Mouse (Mus musculus) induced T-regulatory cell, adult 2 months (primary cell): Measurements from ENCODE around the gene Tfb2m.

Experiments
- DNase-seq: peaks from one replicate; pipeline ENCODE4 v3.0.0-alpha.2; 2012; ENCODE audit warnings: low read depth

Tfb2m gene

GRCm38 (mm10) chr1:179545768-179546550 lies at the start of gene Tfb2m, which contains the start of gene Cnst:
TSS of gene Tfb2m (minus strand) at chr1:179546267.
TSS of gene Cnst (plus strand) at chr1:179546370.
- peak; percentile 98 for DNase-seq

- peak; percentile 39 for DNase-seq
Measured at GRCm38 (mm10) chr1:179592972-179593371, 46.9 kb upstream of the Tfb2m start.

GRCm38 (mm10) chr1:179592143-179592542 lies 46.1 kb upstream of the Tfb2m start:
- DNase-seq = no peak

GRCm38 (mm10) chr1:179591639-179592038 lies 45.6 kb upstream of the Tfb2m start:
- DNase-seq = peak; percentile 41

GRCm38 (mm10) chr1:179588230-179588629 lies 42.2 kb upstream of the Tfb2m start:
- DNase-seq = no peak

- no peak for DNase-seq
Measured at GRCm38 (mm10) chr1:179586430-179587095, 40.5 kb upstream of the Tfb2m start.

GRCm38 (mm10) chr1:179585646-179586045 lies 39.6 kb upstream of the Tfb2m start:
- DNase-seq = no peak

- DNase-seq = no peak
Measured at GRCm38 (mm10) chr1:179584220-179584619, 38.2 kb upstream of the Tfb2m start.

- DNase-seq = no peak
Measured at GRCm38 (mm10) chr1:179583090-179583489, 37.0 kb upstream of the Tfb2m start.

- DNase-seq = no peak
Measured at GRCm38 (mm10) chr1:179582021-179582433, 36.0 kb upstream of the Tfb2m start.

- DNase-seq = no peak
Measured at GRCm38 (mm10) chr1:179581422-179581821, 35.4 kb upstream of the Tfb2m start.

GRCm38 (mm10) chr1:179580200-179580599 lies 34.1 kb upstream of the Tfb2m start:
- DNase-seq = no peak

GRCm38 (mm10) chr1:179578625-179579024 lies 32.6 kb upstream of the Tfb2m start:
- DNase-seq = peak; percentile 56

GRCm38 (mm10) chr1:179573650-179574206 lies 27.7 kb upstream of the Tfb2m start:
- no peak for DNase-seq

GRCm38 (mm10) chr1:179571686-179572085 lies 25.6 kb upstream of the Tfb2m start:
- no peak for DNase-seq

GRCm38 (mm10) chr1:179570482-179570881 lies 24.4 kb upstream of the Tfb2m start:
- no peak for DNase-seq

- DNase-seq = no peak
Measured at GRCm38 (mm10) chr1:179568690-179569398, 22.8 kb upstream of the Tfb2m start.

- no peak for DNase-seq
Measured at GRCm38 (mm10) chr1:179567558-179567957, 21.5 kb upstream of the Tfb2m start.

GRCm38 (mm10) chr1:179563926-179564325 lies 17.9 kb upstream of the Tfb2m start:
- DNase-seq = no peak

GRCm38 (mm10) chr1:179563211-179563610 lies 17.1 kb upstream of the Tfb2m start:
- DNase-seq = no peak

GRCm38 (mm10) chr1:179560845-179561430 lies 14.9 kb upstream of the Tfb2m start:
- peak; percentile 62 for DNase-seq
